Mouse (Mus musculus) hindbrain, embryonic 15.5 days (tissue): Measurements from ENCODE around the gene Gm5751. TPM values are rescaled to one million over a fixed set of nuclear protein-coding genes. Genes with fewer than 3 reads are reported as not detected.

Experiments
- ATAC-seq: fragments of 200-750 bp; cut with Nextera tagmentation; 2 replicates; pipeline ENCODE4 v1.8.0; 2017; ENCODE audit warnings: low read depth, moderate number of reproducible peaks, moderate TSS enrichment; ENCODE audit not compliant: low FRiP score
- H3K27ac ChIP-seq: fragments of 300-500 bp; sonication (generic); replicated peaks from 2 replicates; pipeline ENCODE4 v1.5.1; 2015; ENCODE audit warnings: mild to moderate bottlenecking, inconsistent platforms
- H3K27me3 ChIP-seq: fragments of 300-500 bp; sonication (generic); 2 replicates; pipeline ENCODE4 v1.6.1; 2015; ENCODE audit warnings: control low read depth, inconsistent platforms
- H3K36me3 ChIP-seq: fragments of 300-500 bp; sonication (generic); 2 replicates; pipeline ENCODE4 v1.6.1; 2015; ENCODE audit warnings: control low read depth, inconsistent platforms
- H3K4me1 ChIP-seq: fragments of 300-500 bp; sonication (generic); replicated peaks from 2 replicates; pipeline ENCODE4 v1.6.1; 2015; ENCODE audit warnings: control low read depth, inconsistent platforms
- H3K4me2 ChIP-seq: fragments of 300-500 bp; sonication (generic); 2 replicates; pipeline ENCODE4 v1.6.1; 2015; ENCODE audit warnings: moderate library complexity, mild to moderate bottlenecking, inconsistent platforms
- H3K4me3 ChIP-seq: fragments of 300-500 bp; sonication (generic); 2 replicates; pipeline ENCODE4 v1.5.1; 2015; ENCODE audit warnings: mild to moderate bottlenecking, inconsistent platforms
- H3K9ac ChIP-seq: fragments of 300-500 bp; sonication (generic); 2 replicates; pipeline ENCODE4 v1.6.1; 2015; ENCODE audit warnings: inconsistent platforms
- H3K9me3 ChIP-seq: fragments of 300-500 bp; sonication (generic); 2 replicates; pipeline ENCODE4 v1.6.1; 2016; ENCODE audit warnings: control low read depth, inconsistent platforms
- WGBS: fragments of 180-500 bp; shearing (Covaris S2); methylation state at CpG from one replicate; pipeline ENCODE4 v1.1.7; 2015; 5-methylcytosine and 5-hydroxymethylcytosine counted together
- polyA plus RNA-seq: library from polyadenylated mRNA; unstranded; fragments of >200 nt; fragmentation: Nextera tagmentation; extraction: Ambion mirVana; gene quantifications from 2 replicates; pipeline ENCODE4 v1.2.1, GENCODE M21; 2015

The Gm5751 gene
- polyA plus RNA-seq, 1 experiment from 2014 or later = not detected

GRCm38 (mm10) chrX:8921813-8922607, 48.0 kb downstream of the Gm5751 start:
- H3K4me2 ChIP-seq = no peak overlapping the region
- H3K9ac ChIP-seq = no peak overlapping the region
- no peaks in the 10 kb centered on the region for H3K9me3 ChIP-seq
- no peaks in the 10 kb centered on the region for H3K27me3 ChIP-seq
- ATAC-seq = peak; percentile 75
- no peak overlapping the region for H3K4me3 ChIP-seq
- no peak overlapping the region for H3K27ac ChIP-seq
- H3K36me3 ChIP-seq = no peaks in the 10 kb centered on the region
- H3K4me1 ChIP-seq = no peaks in the 10 kb centered on the region
- WGBS = 54% methylated on average over 9 of the region's 9 CpGs

GRCm38 (mm10) chrX:8927308-8927707, 53.3 kb downstream of the Gm5751 start:
- ATAC-seq = no peak
- Histone ChIP-seq H3K4me2 (no peak overlapping the region), H3K27me3 (no peaks in the 10 kb centered on the region), H3K9ac (no peak overlapping the region), H3K4me3 (no peak overlapping the region), H3K27ac (no peak overlapping the region), H3K36me3 (no peaks in the 10 kb centered on the region), H3K9me3 (no peaks in the 10 kb centered on the region), H3K4me1 (0 out of 2 replicates have a peak, but pooled peaks cover 2% of the 10 kb centered on the region)
- 35% methylated on average over 4 of the region's 4 CpGs for WGBS

Other genes starting within 250 kb of the Gm5751 start
- gene Ssxb8, start 183.4 kb upstream of the Gm5751 start, polyA plus RNA-seq = not detected in 2 replicates
- not detected in 2 replicates for gene Ssx9, start 125.8 kb upstream of the Gm5751 start, polyA plus RNA-seq
- not detected in 2 replicates for gene Ssxb5, start 70.6 kb upstream of the Gm5751 start, polyA plus RNA-seq
- gene Gm6592, start 30.3 kb upstream of the Gm5751 start, polyA plus RNA-seq = not detected in 2 replicates
- gene B630019K06Rik, start 18.1 kb downstream of the Gm5751 start, polyA plus RNA-seq = 26.2 and 28.8 TPM in 2 replicates
- gene Fthl17b, start 88.7 kb downstream of the Gm5751 start, polyA plus RNA-seq = not detected in 2 replicates
- not detected in 2 replicates for gene Fthl17c, start 102.3 kb downstream of the Gm5751 start, polyA plus RNA-seq
- gene Fthl17d, start 112.5 kb downstream of the Gm5751 start, polyA plus RNA-seq = not detected in 2 replicates
- not detected in 2 replicates for gene Fthl17e, start 159.2 kb downstream of the Gm5751 start, polyA plus RNA-seq
- gene Fthl17f, start 188.8 kb downstream of the Gm5751 start, polyA plus RNA-seq = not detected in 2 replicates
- gene 4930402K13Rik, start 230.3 kb downstream of the Gm5751 start, polyA plus RNA-seq = not detected in 2 replicates